In genomic region chr2:45850018-45850605, GRCm38 (mm10) we compare ENCODE assay signal across 16 mouse cellular contexts.
"Had no signal": no experiment of that assay in that cellular context is flagged by ENCODE, and none has a peak within 500 bp of the region (broad histone marks: within the 10 kb centered on the region; RNA-seq: fewer than 3 reads in every experiment).

No protein-coding gene starts in this region.

- H3K4me1 ChIP-seq: kidney, embryonic 15.5 days; limb, embryonic 15.5 days; liver, embryonic 13.5 days; lung, embryonic 15.5 days; neural tube, embryonic 15.5 days had no signal

- H3K4me2 ChIP-seq: kidney, embryonic 15.5 days; limb, embryonic 15.5 days; liver, embryonic 13.5 days; lung, embryonic 15.5 days; neural tube, embryonic 15.5 days had no signal

- H3K27ac ChIP-seq: kidney, embryonic 15.5 days; limb, embryonic 15.5 days; liver, embryonic 13.5 days; lung, embryonic 15.5 days; macrophage; neural tube, embryonic 15.5 days had no signal

- H3K9ac ChIP-seq: kidney, embryonic 15.5 days; limb, embryonic 15.5 days; liver, embryonic 13.5 days; liver, postnatal 0 days; lung, embryonic 15.5 days; neural tube, embryonic 15.5 days had no signal

- H3K9me3 ChIP-seq: kidney, embryonic 15.5 days; limb, embryonic 15.5 days; liver, embryonic 13.5 days; lung, embryonic 15.5 days had no signal

- H3K27me3 ChIP-seq: kidney, embryonic 15.5 days; limb, embryonic 15.5 days; liver, embryonic 13.5 days; lung, embryonic 15.5 days; neural tube, embryonic 15.5 days had no signal

- DNase-seq: kidney, adult 18-20 months; kidney, postnatal 14 days; liver, embryonic 13.5 days; liver, postnatal 0 days; lung, postnatal 14 days; midbrain, embryonic 14.5 days; right cerebral cortex, postnatal 4 days; spleen, adult 18-20 months; thymus, adult 18-20 months; thymus, postnatal 14 days had no signal

- H3K36me3 ChIP-seq: kidney, embryonic 15.5 days; limb, embryonic 15.5 days; liver, embryonic 13.5 days; lung, embryonic 15.5 days; neural tube, embryonic 15.5 days had no signal

- ATAC-seq: liver, postnatal 0 days had no signal

- H3K4me3 ChIP-seq: kidney, embryonic 15.5 days; limb, embryonic 15.5 days; liver, embryonic 13.5 days; lung, embryonic 15.5 days; myocyte; neural tube, embryonic 15.5 days had no signal
